Mouse (Mus musculus): Measurements from ENCODE around the gene Tmco5b.

Tmco5b gene

DNA sequence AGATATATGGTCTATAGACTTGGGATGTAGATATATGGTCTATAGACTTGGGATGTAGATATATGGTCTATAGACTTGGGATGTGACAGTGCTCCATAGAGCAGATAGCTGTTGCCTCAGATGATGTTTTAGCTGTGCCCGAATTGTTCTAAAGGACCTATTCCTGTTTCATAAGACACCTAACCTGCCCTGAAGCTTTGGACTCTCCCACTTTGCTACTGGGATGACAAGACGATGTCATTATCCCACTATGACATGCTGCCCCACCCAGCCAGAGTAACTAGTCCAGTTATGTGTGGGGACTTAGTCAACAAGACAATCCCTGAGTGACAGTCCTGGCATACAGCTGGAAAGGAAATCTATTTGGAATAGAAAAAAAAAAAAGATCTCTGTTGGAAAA lies at the start of gene Tmco5b:
Tmco5b (plus strand) TSS at position 301 of the 400 bp plus-strand sequence.
- DNase-seq = no peak

DNA sequence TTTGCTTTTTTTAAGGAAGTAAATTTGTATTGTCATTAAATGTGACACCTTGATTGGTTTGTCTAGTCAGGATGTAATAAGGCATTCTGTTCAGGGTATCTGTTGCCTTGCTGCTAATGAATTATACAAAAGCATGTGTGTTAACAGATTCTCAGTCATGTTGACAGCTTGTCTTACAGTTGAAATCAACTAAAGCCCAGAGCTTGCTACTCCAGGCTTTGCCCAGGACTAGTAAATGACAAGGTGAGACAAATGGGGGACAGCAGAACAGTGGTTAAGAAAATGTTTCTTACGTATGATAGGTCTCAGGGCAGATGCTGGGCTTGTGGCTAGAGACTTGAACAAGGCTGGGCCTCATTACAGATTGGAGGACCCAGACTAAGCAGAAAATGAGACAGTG lies 48.5 kb upstream of the Tmco5b start:
- DNase-seq = no peak

DNA sequence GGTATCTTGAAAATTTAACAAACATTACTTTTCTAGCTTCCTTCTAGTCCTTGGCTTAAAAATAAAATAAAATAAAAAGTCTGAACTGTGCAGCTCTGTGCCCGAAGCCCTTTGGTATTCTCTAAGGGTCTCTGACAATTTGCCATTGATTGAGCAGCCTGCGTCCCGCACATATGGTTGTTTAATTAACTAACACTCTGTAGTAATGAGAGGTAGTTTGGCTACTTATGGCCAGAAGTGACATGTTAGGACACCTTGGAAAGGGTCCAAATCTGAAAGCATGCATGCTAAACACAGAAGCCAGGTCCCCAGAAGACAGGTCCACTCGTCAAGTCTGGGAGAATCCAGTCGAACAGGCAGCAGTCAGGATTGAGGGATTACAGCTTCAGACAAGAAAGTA lies 46.7 kb upstream of the Tmco5b start:
- DNase-seq = no peak

DNA sequence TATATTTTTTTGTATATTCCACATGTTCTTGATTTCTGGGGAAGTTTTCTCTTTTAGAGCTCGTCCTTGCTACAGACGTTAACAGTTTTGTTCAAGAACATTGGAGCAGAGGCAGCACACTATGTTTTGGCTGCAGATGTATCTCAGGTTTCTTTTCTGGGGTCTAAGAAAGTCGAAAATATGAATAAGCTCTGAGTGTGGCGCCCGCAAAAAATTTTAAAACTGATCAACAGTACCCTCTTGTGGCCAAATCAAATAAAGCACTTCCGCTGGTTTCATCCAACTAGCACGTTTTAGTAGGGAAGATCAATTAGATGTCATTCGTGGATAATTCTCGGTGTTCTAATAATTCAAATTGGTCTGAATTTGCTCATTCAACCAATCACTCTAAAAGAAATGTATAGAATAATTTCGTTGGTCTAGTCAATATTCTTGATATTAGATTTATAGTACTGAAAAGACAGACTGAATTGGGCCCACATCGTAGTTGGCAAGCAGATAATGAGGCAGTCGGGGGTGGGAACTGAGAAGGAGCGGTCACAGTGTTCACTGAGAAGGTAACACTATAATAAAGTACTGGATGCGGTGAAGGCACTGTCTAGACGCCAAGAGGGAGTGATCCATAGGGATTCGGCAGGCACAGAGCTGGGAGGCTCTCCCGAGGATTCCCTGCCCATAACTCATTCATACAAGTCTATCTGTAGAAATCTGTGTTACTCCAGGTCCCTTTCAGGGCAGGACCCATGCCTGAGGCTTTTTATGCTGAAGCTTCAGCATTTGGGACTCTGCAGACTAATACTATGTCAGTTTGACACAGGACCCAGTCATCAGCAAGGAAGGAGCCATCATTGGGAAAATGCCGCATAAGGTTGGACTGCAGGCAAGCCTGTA lies 17.1 kb downstream of the Tmco5b start:
- peak; percentile 40 for DNase-seq

DNA sequence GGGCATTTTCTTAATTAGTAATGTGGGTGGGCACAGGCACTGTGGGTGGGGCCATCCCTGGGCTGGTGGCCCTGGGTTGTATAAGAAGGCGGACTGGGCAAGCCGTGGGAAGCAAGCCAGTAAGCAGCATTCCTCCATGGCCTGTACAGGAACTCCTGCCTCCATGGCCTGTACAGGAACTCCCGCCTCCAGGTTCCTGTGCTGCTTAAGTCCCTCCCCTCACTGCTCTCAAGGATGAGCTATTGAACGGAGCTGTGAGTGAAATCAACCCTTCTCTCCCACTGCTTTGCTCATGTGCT lies 17.7 kb downstream of the Tmco5b start:
- DNase-seq = no peak

DNA sequence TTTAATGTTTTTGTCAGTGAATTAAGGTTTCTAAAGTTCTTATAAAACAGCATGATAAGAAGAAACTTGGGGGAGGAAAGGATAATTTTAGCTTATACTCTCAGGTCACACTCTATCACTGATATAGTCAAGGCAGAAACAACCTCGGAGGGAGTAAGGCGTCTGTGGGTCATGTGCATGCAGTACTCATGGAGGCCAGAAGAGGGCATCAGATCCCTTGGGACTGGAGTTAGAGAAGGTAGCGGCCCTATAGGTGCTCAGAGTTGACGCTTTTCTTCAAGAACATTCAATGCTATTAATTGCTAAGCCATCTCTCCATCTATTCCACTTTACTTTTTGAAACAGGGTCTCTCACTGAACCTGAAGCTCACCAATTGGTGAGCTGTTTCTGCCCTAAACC lies 19.8 kb downstream of the Tmco5b start:
- peak; percentile 87 for DNase-seq

DNA sequence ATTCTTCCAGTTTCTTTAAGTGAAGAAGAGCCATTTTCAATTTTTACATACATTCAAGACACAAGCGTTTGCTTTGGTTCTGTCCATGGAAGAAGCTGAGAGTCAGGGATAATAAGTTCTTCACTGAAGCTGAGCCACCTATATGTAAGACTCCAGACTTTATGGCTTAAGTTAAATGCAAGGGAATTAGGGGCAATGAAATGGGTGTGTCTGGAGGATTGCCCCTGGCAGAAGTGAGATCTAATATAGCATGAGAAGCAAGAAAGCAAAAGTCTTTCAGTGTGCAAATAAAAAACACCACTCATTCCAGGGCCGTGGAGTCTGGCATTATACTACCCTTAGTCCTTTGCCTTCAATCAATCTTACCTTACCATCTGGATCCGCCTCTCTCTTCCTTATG lies 25.7 kb downstream of the Tmco5b start:
- no peak for DNase-seq

DNA sequence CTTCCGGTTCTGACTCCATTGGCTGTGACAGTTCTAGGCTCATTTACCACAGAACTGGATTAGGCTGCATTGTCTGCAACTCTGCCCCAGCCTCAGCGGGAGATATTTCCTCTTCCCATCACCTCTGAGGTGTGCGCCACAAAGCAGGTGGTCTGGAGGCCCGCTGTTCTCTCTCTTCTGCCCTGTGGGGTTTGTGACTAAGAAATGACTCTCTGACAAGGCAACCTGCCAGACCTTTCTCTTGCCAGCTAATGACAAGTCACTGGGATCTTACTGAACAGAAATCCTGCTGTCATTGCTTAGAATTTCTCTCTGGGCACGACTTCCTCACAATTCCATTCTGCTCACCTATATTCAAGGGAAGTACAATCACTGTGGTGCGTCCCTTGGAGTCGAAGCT lies 37.5 kb downstream of the Tmco5b start:
- DNase-seq = no peak

DNA sequence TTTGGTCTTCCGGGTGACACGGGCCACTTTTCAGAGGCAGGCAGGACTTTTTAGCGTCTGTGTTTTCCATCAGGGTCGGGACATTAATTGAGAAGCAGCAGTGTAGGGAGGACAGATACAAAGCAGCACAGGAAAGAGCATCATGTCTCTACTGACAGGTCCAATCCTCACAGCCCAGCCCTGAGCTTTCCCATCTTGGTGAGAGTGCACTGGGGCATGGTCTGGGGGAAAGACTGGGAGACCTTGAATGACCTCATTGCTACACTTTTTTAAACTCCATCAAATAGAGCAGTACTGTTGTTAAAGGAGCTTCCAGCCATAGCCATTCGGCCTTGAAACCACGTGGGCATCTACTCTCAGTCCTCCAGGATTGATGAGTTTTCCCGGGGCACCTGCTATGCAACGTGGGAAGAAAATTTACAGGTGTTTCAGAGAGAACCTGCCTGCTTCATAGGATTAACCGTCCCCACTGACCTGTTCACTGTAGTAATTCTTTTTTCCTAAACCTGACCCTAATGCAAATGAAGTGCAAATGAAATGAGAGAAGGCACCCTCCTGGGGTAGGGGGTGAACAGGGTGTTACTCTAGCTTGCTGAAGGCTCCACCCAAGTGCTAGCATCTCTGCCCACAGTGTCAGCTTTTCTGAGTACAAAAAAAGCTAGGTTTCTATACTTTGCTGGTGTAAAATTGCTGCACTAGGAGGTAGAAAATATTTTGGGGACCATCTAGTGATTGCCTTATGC lies 48.4 kb downstream of the Tmco5b start:
- DNase-seq = no peak

DNA sequence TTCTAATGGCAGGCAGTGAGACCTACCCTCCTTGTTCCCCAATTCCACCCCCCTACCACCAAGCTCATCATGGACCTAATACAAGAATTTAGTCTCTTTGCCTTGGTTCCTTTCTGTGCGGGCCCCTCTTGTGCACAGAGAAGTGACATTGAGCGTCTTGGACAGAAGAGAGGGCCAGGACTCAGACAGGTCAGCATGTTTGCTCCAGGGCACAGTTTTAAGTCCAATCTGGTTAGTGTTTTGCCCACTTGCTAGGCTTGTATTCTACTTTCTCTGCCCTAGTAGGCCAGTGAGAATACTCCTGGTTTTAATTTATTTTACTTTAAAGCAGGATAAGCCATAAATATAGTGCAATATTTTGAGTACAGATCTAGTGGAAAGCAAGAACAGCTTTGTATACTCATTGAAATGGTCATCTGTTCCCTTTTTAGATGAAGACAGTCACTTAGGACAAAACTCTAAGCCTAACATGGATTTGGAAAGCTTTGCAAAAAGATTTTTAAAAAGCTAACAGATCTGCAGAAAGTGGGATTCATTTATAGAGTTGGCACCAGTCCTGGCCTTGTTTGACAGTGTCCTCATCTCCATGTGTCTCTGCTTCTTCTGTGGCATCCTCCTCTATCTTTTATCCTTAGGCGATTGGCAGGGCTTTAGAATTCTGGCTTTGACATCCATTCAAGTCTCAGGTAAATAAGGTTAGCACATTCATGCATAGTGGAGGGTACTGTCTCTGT lies 50.2 kb downstream of the Tmco5b start:
- DNase-seq = peak; percentile 28

DNA sequence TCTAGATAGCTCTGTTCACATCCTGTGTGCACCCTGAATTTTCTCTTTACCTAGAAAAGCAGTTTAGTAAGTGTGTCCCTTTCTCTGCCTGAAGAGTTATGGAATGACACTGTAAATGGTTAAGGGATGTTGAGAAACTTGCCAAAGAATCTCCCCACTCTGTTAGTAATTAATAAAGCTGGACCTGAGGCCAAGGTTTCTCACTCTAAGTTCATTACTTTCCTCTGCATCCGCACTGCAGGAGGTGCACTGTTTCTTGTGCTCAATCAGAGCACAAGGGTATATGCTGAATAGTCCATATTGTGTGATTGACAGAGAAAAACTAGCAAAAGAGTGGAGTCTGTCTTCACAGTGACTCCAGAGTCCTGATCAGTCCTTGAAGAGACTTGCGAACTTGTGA lies 59.0 kb downstream of the Tmco5b start:
- no peak for DNase-seq

Measured in right cerebral cortex, postnatal 4 days (tissue).